Mouse (Mus musculus) midbrain, postnatal 0 days (tissue): Measurements from ENCODE around the gene Cyp1a1. TPM values are rescaled to one million over a fixed set of nuclear protein-coding genes. Genes with fewer than 3 reads are reported as not detected.

Experiments used
- ATAC-seq: fragments of 200-750 bp; cut with Nextera tagmentation; 2 replicates; pipeline ENCODE4 v1.8.0; 2017; ENCODE audit warnings: moderate number of reproducible peaks, mild to moderate bottlenecking, moderate TSS enrichment, moderate library complexity; ENCODE audit not compliant: low FRiP score
- DNase-seq: peaks from one replicate; pipeline ENCODE4 v3.0.0-alpha.2; 2015; ENCODE audit warnings: low spot score
- H3K27ac ChIP-seq: fragments of 300-500 bp; sonication (generic); 2 replicates; pipeline ENCODE4 v1.5.1; 2014; ENCODE audit warnings: low read depth, mild to moderate bottlenecking, low read length, mixed read lengths
- H3K27me3 ChIP-seq: fragments of 300-500 bp; sonication (generic); 2 replicates; pipeline ENCODE4 v1.6.1; 2014; ENCODE audit warnings: low read length, control low read depth, mixed read lengths; ENCODE audit not compliant: insufficient read depth
- H3K36me3 ChIP-seq: fragments of 300-500 bp; sonication (generic); 2 replicates; pipeline ENCODE4 v1.6.1; 2014; ENCODE audit warnings: low read length, control low read depth, mixed read lengths; ENCODE audit not compliant: insufficient read depth
- H3K4me1 ChIP-seq: fragments of 300-500 bp; sonication (generic); 2 replicates; pipeline ENCODE4 v1.6.1; 2014; ENCODE audit warnings: mild to moderate bottlenecking, control low read depth, antibody characterized with exemption, low read length, mixed read lengths; ENCODE audit not compliant: insufficient read depth
- H3K4me2 ChIP-seq: fragments of 300-500 bp; sonication (generic); 2 replicates; pipeline ENCODE4 v1.6.1; 2014; ENCODE audit warnings: low read depth, mild to moderate bottlenecking, low read length, mixed read lengths; ENCODE audit not compliant: poor library complexity, severe bottlenecking
- H3K4me3 ChIP-seq: fragments of 300-500 bp; sonication (generic); 2 replicates; pipeline ENCODE4 v1.5.1; 2014; ENCODE audit warnings: low read depth, mild to moderate bottlenecking, low read length, moderate library complexity
- H3K9ac ChIP-seq: fragments of 300-500 bp; sonication (generic); replicated peaks from 2 replicates; pipeline ENCODE4 v1.6.1; 2014; ENCODE audit warnings: mild to moderate bottlenecking, low read length, moderate library complexity, mixed read lengths; ENCODE audit not compliant: poor library complexity, severe bottlenecking
- H3K9me3 ChIP-seq: fragments of 300-500 bp; sonication (generic); 2 replicates; pipeline ENCODE4 v1.6.1; 2016; ENCODE audit warnings: low read length, control low read depth
- CTCF ChIP-seq: IDR thresholded peaks from 2 replicates; pipeline ENCODE4 v1.5.1; 2016; ENCODE audit warnings: antibody characterized with exemption, mild to moderate bottlenecking
- WGBS: fragments of 180-500 bp; shearing (Covaris S2); extraction: QIAGEN DNeasy Blood & Tissue Kit; methylation state at CpG from one replicate; pipeline ENCODE4 v1.1.7; 2014; 5-methylcytosine and 5-hydroxymethylcytosine counted together
- polyA plus RNA-seq: library from polyadenylated mRNA; unstranded; fragments of >200 nt; fragmentation: Nextera tagmentation; extraction: Ambion mirVana; gene quantifications from 2 replicates; pipeline ENCODE4 v1.2.1, GENCODE M21; 2015
- total RNA-seq: library from RNA; depleted of rRNA; stranded (reverse); fragments of >200 nt; gene quantifications from 2 replicates; pipeline ENCODE4 v1.2.3, GENCODE M21; 2014

Cyp1a1 gene
- total and polyA plus RNA-seq, 2 experiments from 2014 or later = 0.09 TPM; not detected in 1

DNA sequence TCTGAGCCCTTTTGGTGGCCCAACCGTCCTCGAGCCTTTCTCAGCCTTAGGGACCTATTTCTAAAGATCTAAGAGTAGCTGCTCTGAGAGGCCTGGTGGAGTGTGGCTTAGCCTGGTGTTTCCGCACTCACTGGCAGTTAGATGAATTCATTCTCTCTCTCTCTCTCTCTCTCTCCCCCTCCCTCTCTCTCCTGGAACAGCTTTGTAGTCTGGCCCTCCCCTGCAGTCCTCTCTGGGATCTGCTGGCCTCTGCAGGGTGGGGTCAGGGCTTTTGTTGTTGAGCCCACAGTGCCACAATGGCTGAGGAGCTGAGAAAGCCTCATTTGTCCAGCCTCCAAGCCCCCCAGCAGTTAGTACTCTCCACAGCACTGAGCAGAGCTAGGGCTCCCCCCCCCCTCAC is 34.9 kb upstream of the Cyp1a1 start:
- Histone ChIP-seq H3K4me3 (no peak overlapping the region), H3K9ac (no peak overlapping the region), H3K4me1 (no peaks in the 10 kb centered on the region), H3K27me3 (no peaks in the 10 kb centered on the region; the same call in 1 of the 2 replicates), H3K27ac (no peak overlapping the region), H3K36me3 (no peaks in the 10 kb centered on the region), H3K4me2 (no peak overlapping the region), H3K9me3 (no peaks in the 10 kb centered on the region)
- no peak for DNase-seq
- no peak for TF ChIP-seq CTCF
- WGBS = 14% methylated on average over 3 of the region's 3 CpGs
- no peak for ATAC-seq

DNA sequence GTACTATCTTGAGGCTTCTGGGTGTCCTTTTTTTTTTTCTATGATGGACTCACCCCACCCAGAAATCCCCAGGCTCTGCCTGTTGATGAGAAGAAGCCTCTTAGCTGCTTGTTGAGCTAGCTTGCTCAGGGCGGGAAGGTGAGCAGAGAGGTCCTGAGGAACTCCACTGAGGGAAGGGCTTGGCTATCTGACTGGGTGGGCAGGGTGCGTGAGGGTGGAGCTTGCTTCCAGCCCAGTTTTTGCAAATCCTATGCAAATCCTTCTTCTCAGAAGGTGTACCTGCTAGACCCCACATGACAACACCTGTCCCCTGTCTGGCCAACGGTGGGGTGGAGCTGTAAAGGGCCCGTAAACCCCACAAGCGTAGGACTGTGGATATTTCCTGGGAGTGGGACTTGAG is 34.4 kb upstream of the Cyp1a1 start, which contains the start of gene Csk:
Gene Csk (minus strand): TSS at position 349 of the 400 bp plus-strand sequence.
- DNase-seq (no peak), ATAC-seq (no peak)
- no peaks in the 10 kb centered on the region for H3K9me3 ChIP-seq
- no peak within 1 kb of the TSS for H3K4me2 ChIP-seq
- H3K4me3 ChIP-seq = no peak within 1 kb of the TSS
- no peaks in the 10 kb centered on the region for H3K36me3 ChIP-seq
- H3K27me3 ChIP-seq = no peaks in the 10 kb centered on the region; the same call in 1 of the 2 replicates
- H3K4me1 ChIP-seq = no peaks in the 10 kb centered on the region
- 43% methylated on average over 5 of the region's 5 CpGs for WGBS
- H3K27ac ChIP-seq = no peak within 1 kb of the TSS
- H3K9ac ChIP-seq = no peak within 1 kb of the TSS
- no peak for TF ChIP-seq CTCF

DNA sequence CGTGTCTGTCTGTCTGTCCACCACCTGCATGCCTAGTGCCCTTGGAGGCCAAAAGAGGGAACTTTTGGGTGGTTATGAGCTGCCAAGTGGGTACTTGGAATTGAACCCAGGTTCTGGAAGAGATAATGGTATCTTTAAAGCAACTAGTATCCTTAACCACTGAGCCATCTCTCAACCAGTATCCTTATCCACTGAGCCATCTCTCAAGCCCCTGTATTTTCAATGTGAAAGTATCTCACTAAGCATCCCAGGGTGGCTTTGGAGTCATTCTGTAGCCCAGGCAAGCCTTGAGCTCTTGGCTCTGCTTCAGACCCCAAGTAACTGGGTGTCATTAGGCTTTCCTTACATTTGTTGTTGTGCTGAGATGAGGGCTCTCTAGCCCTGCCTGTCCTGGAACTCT is 32.8 kb upstream of the Cyp1a1 start:
- Histone ChIP-seq H3K27ac (no peak overlapping the region), H3K4me2 (no peak overlapping the region), H3K9me3 (no peaks in the 10 kb centered on the region), H3K9ac (no peak overlapping the region), H3K36me3 (no peaks in the 10 kb centered on the region), H3K4me3 (no peak overlapping the region), H3K4me1 (no peaks in the 10 kb centered on the region), H3K27me3 (no peaks in the 10 kb centered on the region; the same call in 1 of the 2 replicates)
- TF ChIP-seq CTCF = no peak
- no peak for DNase-seq
- ATAC-seq = no peak
- 100% methylated on average over 1 of the region's 1 CpGs for WGBS

DNA sequence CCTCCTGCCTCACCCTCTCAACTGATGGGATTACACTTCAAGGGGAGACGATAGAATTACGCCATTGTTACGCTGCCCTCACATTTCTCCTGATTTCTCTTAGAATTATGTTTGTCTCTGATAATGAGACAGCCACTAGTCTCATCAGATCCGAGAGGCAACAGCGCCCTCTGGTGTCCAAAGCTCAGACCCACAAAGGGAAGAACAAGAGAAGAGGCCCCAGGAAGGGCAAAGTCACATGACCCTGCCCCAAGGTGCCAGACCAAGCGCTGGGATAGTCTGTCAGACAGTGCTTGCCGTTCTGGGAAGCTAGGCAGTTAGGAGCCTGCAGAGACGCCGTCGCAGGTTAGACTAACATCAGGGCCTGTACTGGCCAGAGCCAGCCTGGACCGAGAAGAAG is 32.0 kb upstream of the Cyp1a1 start:
- no peak overlapping the region for H3K4me3 ChIP-seq
- H3K36me3 ChIP-seq = no peaks in the 10 kb centered on the region

DNA sequence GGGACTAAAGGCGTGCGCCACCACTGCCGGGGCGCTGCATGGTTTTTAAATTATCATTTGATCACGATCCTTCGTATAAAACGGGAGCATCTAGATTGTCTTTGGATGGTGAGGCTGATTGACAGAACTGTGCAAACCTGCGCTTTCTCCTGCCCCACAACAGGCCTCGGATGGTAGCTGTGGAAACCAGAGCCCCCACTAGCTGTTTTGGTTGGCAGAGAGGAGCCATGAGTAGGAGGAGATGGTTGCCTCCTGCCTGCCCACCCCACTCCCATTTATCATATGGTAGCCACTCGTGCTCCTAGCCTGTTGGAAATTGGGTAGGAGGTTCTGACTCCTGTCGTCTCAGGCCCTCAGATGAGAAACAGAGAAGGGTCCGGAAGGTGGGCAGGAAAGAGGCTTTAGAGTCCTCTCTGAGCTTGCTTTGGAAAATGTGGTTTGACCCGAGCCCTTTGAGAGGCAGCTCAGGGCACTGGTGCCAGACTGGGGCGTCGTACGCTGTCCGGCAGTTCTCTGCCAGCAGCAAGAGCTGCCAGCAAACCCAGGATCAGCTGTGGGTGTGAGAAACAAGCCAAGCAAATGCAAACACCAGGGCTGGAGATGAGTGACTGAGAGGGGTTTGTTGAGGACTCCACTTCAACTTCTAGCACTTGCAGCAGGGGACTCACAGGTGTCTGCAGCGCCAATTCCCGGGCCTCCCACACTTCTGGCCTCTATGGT is 30.9 kb upstream of the Cyp1a1 start:
- Histone ChIP-seq H3K36me3 (no peaks in the 10 kb centered on the region), H3K4me3 (no peak overlapping the region), H3K9me3 (no peaks in the 10 kb centered on the region), H3K27me3 (no peaks in the 10 kb centered on the region; the same call in 1 of the 2 replicates), H3K27ac (no peak overlapping the region), H3K4me1 (no peaks in the 10 kb centered on the region), H3K4me2 (no peak overlapping the region), H3K9ac (no peak overlapping the region)
- WGBS = 89% methylated on average over 19 of the region's 19 CpGs
- DNase-seq (no peak), ATAC-seq (no peak)
- no peak for TF ChIP-seq CTCF

More for the DNA sequence above, 32.0 kb upstream of the Cyp1a1 start:
- peak; percentile 39; the same call in 1 of the 2 replicates for ATAC-seq
- H3K27me3 ChIP-seq = no peaks in the 10 kb centered on the region; the same call in 1 of the 2 replicates
- peak; percentile 97 for TF ChIP-seq CTCF
- H3K9me3 ChIP-seq = no peaks in the 10 kb centered on the region
- H3K4me1 ChIP-seq = no peaks in the 10 kb centered on the region
- peak; percentile 95 for DNase-seq
- H3K9ac ChIP-seq = 0 out of 2 replicates have a peak overlapping the region, but pooled peaks have one; percentile 24
- 2% methylated on average over 11 of the region's 11 CpGs for WGBS
- H3K27ac ChIP-seq = no peak overlapping the region
- peak overlapping the region; percentile 30; the same call in 1 of the 2 replicates for H3K4me2 ChIP-seq

DNA sequence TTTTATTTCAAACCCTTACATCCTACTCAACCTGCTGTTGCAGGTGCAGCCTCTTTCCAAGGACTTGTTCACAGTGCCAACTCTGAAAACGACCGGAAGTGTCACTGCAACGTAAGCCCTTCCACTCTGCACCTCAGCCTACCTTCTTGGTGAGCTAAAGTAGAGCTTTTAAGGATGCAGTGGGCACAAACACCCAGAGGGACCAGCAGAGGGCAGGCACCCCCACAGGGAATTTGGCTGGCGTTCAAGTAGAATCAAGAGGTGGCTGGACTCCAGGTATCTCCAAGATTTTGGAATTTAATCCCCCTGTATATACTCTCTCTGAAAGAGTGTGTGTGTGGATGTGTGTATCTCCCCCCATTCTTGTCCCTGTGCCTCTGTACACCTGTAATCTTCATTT is 29.9 kb upstream of the Cyp1a1 start:
- H3K27me3 ChIP-seq = no peaks in the 10 kb centered on the region; the same call in 1 of the 2 replicates
- no peaks in the 10 kb centered on the region for H3K9me3 ChIP-seq
- ATAC-seq (no peak), DNase-seq (no peak)
- H3K36me3 ChIP-seq = no peaks in the 10 kb centered on the region
- no peak overlapping the region for H3K9ac ChIP-seq
- H3K4me1 ChIP-seq = no peaks in the 10 kb centered on the region
- H3K4me3 ChIP-seq = no peak overlapping the region
- H3K27ac ChIP-seq = no peak overlapping the region
- TF ChIP-seq CTCF = peak; percentile 41
- H3K4me2 ChIP-seq = no peak overlapping the region
- 70% methylated on average over 4 of the region's 4 CpGs for WGBS
